Mouse (Mus musculus) left cerebral cortex, postnatal 25 days (tissue): ENCODE measurements around the gene Mrps18a. TPM values are rescaled to one million over a fixed set of nuclear protein-coding genes. Genes with fewer than 3 reads are reported as not detected.
A peak's percentile ranks its signal among the peaks of the same experiment; 100 is the strongest.

Experiments
- DNase-seq, 2 experiments: peaks; one replicate each; pipeline ENCODE4 v3.0.0; 2022; ENCODE audit warnings: low spot score in 2 of 2, mixed read lengths in 1 of 2
- intact Hi-C: fragments of 180-260 bp; cut with DNase I; formaldehyde crosslinking; loops from one replicate; pipeline ENCODE4 v1.15.1; 2025
- total RNA-seq, 2 experiments: library from RNA; stranded (reverse); gene quantifications; 2 replicates each; pipeline ENCODE4 v1.2.3; 2021

Gene Mrps18a
- total RNA-seq, 2 experiments from 2014 or later = 81.7 to 83.5 TPM

DNA sequence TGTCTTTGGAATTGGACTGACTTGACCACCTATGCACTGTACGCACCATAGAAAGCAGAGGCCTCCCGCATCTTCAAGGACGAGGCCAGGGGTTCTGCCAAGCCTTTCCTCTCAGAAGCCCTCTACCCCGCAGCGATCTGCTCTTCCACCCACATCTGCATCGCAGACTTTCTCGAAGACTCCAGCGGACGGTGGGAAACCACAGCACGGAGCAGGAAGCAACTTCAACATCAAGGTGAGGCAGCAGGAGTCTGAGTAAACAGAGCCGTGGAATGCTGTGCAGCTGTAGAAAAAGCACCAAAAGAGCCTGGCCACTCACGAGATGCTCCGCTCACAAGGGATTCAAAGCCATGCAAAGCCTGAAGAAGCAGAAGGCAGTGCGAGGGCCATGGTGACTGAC is 18.9 kb upstream of the Mrps18a start:
- intact Hi-C loops = loop anchor here (10.0 kb wide), 1 partner anchor 247 kb away; no protein-coding TSS in a partner anchor
- DNase-seq = no peak

DNA sequence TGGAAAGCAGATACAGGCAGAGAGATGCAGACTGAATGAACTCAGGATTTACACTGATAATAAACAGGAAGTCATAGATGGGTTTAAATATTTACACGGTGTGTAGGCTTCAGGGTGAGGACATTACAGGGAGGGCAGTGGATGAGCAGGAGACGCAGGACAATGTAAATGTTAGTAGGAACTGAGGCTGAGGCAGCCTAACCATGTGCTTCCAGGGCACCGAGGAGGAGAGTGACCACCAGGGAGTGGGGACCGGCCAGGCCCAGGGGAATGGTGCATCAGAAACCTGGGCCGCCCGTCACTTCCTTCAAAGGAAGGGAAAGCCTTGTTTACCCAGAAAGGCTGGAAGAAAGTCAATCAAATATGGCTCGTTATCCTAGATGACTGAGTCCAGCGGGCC is 12.3 kb upstream of the Mrps18a start:
- DNase-seq = no peak
- intact Hi-C loops = loop anchor here (10.0 kb wide), 1 partner anchor 254 kb away; no protein-coding TSS in a partner anchor

DNA sequence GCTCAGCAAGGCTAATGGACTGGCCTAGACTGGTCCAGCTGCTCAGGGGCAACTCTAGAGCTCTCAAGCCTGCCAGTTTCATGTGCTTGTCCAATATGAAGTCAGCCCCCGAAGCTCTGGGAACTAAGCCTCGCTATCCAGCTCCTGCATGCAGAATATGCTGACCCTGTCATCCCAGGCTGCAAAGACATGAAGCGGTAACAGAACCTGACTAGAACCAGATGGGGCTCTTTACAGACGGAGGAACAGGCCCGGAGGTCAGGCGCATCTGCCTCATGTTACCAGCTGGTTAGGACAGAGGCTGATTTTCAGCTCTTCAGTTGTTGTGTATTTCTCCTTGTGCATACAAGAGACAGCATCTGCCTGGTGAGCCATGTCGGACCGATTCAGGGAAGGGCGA is 8.9 kb upstream of the Mrps18a start:
- intact Hi-C loops = no loop called here
- DNase-seq = no peak

DNA sequence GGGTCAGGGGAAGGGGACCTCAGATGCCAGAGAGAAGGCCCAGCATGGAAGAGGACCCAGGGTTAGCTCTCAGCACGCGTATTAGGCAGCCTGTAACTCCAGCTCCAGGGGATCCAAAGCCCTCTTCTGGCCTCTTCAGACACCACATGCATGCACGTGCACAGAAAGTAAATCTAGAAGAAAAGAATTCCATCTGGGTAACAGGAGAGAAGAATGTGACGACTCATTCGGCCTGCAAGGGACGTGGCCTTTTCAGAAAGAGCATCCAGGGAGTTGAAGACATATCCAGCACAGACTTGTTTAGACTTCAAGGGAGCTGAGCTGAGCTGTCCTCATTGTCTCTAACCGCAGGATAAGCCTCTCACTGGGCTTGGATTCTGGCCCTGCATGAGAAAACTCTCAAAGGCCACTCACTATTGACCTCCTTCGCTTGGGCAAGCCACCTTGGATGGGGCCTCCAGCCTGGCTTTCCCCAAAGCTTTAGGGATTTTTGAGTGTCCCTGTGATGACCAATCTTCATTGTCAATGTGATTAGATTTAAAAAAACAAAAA is 8.1 kb upstream of the Mrps18a start:
- no peak for DNase-seq
- intact Hi-C loops = no loop called here

DNA sequence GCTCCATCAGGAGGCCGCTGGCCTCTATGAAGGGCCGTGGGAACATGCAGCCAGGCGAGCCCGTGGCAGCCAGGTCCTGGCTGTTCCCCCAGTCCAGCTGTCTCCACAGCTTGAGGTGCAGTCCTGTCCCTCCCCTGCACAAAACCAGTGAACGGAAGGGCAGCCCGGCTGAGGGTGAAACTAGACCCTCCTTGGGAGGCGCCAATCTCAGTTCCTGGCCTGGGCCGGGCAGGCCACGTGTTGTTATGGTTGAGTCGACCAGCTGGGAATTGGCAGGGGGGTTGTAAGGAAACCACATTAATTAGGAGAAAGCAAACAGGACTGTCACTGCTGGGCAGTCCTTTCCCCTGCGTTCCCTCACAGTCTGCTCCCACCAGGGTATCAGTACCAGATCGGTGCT is 6.3 kb upstream of the Mrps18a start:
- no peak for DNase-seq
- intact Hi-C loops = no loop called here

DNA sequence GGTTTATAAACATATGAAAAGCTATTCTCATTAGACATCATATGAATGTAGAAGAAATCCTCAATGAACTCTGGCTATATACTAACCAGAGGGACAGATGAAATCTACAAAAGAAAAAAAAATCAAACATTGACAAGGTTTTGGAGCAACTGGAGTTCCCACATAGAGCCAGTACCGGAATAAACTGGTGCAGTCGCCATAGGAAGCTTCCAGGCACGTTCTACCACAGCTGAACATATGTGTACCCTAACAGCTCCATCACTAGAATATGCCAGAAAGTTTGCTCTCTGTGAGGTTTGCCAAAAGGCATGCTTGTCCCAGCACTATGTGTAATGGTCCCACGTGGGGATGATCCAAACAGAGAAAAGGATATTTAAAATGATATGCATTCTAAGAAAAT is 2.5 kb upstream of the Mrps18a start:
- no peak for DNase-seq
- intact Hi-C loops = no loop called here

DNA sequence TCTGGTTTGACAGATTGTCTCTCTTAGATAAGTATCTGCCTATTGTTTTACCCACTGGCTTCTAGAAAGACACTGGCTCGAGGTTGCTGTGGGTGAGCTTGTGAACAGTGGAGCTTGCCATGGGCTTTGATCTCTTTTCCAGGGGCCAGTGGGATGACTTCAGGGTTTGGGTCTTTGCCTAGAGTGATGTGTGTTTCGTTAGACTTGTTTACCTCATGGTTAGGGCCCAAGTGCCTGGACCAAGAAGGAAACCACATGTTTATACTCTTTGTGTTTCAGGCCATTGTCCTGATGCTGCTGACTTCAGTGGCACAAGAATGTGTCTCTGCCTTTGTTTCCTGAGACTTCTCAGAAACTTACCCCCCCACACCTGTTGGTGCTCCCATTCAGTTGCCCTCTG is 4.7 kb downstream of the Mrps18a start:
- intact Hi-C loops = no loop called here
- no peak for DNase-seq

DNA sequence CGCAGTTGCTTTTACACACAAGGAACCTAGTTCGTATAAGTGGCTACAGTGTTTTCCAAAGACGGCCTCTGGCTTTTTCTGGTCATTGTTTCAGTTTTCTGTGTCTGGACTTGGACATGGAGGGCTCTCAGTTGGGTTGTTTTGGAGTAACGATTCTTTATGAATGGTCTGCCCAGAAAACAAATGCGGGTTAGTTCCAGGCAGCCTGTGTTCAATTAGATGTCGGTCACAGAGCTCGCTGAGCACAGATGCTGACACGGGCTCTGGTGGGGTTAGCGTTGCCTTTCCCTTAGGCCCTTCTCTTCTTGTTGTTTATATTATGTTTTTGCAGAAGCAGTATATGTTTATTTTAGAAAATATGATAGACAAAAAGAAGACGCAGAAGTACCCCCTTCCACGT is 5.4 kb downstream of the Mrps18a start:
- no peak for DNase-seq
- intact Hi-C loops = no loop called here

DNA sequence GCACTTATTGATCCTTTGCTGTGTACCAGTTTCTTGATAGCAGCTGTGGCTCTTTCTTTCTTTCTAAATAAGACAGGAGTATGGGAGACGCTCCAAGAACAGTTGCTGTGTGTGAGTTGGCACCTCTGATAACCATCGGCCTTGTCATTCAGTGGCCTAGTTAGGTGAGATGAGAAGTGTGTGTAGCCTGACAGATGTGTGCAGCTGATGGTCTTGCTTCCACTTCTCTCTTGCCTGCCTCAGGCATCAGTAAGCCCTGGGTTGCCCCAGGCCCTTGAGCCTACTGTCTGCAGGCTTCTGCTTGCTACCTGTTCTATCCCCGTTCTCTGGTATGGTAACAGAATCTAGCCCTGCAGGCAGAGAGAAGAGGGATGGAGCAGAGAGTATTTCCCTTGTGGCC is 6.1 kb downstream of the Mrps18a start:
- intact Hi-C loops = no loop called here
- no peak for DNase-seq

DNA sequence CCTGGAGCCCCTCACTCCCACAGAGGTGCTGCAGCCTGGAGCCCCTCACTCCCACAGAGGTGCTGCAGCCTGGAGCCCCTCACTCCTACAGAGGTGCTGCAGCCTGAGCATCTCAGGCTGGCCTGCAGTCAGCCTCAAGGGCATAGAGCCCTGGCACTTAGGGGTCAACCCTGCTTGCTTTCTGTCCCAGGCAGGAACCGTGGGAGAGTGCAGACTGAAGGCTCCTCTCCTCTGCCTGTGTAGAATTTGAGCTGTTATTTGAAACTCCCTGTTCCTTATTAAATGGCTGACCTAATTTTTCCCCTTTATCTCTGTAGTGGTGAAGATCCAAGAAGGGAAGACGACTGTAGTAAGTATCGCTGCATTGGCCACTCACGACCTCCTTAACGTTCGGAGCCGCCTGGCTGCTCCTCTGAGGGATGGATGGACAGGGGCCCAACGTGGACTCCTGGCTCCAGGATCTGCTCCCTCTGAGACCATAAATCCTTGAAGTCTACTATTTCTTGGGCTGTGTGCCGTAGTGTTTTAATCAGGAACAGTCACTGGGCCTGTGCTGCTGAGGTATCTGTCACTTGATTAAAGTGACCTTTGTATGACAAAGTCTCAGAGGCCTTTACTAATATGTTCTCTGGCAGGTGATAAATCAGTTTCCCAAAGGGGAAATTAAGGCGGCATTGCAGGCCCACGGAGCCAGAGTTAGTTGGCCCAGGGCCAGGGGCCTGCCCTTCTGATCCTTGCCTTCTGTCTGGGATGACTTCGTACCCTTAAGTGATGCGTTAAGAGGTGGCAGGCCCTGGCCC is 7.0 kb downstream of the Mrps18a start:
- no peak for DNase-seq
- intact Hi-C loops = no loop called here

DNA sequence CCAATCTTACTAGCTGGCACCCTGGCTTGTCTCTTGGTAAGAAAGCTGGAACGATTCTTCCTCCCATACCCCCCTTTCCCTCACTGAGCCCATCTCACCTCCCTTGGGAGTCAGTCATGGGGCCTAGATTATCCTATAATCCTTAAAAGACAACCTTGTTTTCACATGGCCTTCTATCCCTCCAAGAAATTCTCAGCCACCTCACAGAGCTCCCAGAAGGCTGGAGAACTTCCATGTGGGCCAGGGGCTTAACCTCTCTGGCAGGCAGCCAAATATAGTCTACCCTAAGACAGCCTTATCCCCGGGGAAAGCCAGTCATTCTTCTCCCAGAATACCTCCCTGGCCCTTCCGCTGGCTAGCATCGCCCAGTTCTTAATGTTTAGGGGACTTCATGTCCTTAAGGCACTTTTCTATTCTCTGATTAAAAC is 7.7 kb downstream of the Mrps18a start:
- intact Hi-C loops = no loop called here

DNA sequence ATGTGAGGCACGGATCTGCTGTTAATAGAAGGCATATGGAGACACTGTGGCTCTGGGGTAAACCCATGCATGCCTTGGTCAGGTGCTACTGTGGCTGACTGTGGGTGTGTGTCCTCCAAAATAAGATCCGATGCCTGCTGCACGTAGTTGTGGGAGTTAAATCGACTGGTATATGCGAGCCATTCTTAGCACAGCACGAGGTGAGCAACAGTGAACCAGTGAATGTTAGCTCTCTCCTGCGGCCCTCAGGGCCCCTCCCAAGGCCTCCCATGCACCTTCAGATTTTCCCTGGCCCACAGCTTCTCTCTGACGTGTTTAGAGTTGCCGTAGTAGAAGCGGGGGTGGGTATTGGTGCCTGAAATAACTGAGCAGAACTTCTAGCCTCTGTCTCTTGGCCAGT is 8.9 kb downstream of the Mrps18a start:
- intact Hi-C loops = no loop called here
- DNase-seq = peak; percentile 48 to 88

More for the DNA sequence above, 7.7 kb downstream of the Mrps18a start:
- no peak for DNase-seq

DNA sequence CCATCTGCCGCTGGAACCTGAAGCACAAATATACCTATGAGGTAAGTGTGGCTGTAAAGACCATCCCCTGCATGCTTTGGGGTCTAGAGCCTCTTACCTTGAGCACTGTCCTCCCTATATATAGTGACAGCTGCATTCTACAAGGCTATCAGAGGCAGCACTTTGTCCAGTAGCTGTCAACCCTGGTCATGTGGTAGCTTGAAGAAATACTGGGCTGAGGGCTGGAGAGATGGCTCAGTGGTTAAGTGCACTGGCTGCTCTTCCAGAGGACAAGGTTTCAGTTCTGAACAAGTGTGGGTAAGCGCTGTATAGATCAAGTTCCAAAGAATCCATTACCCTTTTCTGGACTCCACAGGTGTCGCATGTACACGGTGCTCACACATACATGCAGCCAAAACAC is 12.0 kb downstream of the Mrps18a start:
- intact Hi-C loops = no loop called here
- DNase-seq = no peak

DNA sequence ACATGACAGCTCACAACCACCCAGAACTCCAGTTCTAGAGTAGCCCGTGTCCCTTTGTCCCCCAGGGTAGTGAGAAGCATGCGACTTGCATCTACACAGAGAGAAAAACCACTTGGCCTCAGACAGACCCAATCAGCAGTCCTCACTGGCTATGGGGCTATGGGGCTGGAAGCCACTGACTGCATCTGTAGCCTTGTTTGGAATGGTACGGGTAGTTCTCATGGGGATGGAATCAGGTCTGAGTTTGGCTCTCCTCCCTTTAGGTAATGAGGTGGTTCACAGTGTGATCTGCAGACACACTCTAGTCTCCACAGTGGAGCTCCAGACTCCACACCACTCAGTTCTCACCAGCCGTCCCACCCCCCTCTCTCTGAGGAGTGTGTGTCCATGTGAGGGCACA is 12.5 kb downstream of the Mrps18a start:
- DNase-seq = no peak
- intact Hi-C loops = no loop called here

DNA sequence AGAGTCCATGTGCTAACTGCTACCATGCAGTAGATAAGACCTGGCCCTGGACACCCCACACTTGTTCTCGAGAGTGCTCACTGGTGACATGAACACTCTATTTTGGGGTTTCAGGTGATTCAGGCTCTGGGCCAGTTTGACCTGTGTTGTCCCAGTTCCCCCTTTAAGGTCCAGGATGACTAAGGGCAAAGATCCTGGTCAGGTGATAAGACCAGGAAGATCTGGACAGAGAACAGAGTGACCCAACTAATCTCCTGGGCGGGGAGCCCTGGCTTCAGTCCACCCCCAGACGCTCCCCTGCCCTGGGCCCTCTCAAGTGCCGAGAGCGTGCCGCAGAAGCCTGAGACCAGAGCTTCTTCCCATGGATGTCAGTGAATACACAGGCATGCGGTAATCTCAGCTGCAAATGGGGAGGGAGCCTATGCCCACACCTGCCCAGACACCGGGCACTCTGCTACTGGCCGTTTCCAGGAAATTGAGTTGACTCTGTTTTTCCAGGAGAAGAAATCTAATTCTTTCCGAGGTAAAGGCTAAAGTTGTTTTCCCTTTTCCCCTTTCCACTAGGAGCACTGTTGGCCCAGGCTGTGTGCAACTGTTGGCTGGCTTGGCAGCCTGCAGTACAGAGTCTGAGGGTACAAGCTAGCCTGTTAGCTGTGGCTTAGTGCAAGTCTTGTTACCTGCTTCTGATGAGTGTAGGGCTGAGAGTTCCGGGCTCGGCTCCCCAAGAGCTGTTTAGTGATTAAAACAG is 13.3 kb downstream of the Mrps18a start:
- intact Hi-C loops = no loop called here
- DNase-seq = no peak

DNA sequence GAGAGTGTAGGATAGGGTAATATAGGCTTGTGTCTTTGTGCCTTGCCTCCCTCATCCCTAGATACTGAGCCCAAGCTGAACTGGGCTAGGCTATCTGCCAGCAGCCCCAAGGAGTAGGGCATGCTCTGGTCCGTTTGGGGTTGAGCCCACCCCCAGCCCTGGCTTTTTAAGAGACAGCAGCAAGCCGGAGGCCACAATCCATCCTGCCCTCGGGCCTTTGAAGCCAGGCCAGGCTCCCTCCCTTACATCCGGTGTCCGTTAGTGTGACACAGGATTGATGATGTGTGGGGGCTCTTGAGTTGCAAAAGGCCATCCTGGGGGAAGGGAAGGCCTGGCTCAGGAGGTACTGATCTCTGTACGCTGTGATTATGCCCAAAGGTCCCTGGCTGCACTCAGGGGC is 15.8 kb downstream of the Mrps18a start:
- intact Hi-C loops = no loop called here
- no peak for DNase-seq

DNA sequence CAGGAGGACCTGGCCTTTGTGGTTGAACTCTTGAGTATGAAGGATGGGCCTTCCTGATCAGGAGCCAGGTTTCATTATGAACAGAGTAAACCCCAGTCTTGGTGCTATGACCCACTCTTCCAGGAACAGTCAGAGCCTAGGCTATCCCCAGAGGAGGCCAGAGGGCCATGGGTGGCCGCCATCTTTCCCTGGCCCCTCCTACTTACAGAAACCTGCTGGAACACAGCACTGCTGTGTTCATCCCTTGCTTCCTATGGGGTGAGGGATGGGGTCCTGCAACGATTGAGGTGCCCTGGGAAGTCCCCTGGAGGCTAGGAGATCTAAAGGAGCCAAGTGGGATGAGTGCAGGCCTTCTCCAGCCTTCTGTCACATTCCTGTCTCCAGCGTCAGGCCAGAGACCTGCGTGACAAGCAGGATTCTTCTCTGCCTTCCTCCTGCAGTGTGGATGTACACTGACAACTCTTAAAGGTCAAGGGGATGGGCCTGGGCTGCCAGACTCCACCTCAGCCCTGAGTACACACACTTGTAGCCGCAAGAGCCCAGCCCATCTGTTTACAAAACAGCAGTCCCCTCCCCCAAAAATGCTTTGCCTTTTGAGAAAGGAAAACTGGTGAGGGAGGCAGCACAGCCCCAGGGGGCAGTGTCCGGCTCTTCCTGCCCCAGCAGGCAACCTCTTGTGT is 17.2 kb downstream of the Mrps18a start:
- no peak for DNase-seq
- intact Hi-C loops = no loop called here

DNA sequence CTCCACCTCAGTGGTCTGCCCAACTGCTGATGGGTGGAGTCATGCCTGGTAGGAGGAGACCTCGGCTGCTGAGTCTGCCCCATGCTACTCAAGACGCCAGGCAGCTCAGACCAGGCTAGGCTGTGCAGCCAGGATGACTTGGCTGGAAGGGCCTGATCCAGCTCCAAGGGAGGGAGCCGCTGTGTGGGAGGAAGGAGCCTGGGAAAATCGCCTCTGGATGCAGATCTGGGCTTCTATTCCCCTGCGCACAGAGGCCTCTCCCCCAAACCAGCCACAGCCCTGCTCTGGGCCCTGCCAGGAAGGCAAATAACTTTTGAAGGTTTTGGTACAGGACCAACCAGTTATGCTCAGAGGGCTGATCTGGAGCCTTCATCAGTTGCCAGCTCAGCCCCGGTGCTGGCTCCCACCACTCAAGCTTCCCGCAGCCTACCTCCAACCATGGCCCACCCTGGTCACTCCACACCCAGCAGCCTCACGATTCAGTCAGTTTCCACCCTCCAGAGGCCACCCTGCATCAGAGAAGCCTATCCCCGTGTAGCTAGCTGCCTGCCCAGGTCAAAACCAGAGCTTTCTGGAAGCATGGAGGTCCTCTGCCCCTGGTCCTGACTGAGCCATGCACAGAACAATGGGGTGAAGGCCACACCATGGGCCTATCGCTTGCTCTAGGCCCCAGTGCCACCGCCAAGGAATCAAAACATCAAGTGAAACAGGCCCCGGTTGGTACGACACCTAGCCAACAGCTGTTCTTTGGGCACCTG is 19.1 kb downstream of the Mrps18a start:
- intact Hi-C loops = loop anchor here (5.0 kb wide), 1 partner anchor 98 kb away; the partner anchor contains the start of gene Vegfa
- DNase-seq = peak in 1 of 2 experiments; percentile 38

DNA sequence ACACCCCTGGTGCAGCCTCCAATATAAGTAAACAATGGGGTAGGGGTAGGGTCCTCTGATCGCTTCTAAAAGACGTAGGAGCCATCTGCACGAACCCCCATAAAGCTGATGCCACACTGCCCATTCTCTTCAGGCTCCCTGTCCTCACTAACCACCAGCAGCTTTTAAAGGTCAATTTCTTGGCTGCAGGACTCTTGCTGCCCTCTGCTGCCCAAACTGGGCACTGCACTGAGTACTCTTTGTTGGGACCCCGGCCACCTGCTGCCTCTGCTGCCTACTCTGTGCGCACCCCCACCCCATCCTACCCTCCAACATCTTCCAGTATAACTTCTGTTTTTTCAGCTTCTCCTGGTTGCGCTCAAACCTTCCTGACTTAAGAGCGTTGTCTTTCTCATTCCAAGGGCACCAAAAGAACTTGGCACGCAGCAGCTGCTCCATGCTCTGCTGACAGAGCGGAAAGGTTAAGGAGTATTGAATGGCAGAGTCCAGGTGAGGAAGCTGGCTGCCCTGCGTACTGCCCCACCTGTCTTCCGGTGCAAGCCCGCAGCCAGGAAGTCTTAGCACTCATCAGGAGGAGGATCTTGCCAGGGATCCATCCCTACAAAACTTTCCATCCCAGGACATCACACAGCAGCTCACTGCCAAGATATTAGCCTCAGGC is 21.4 kb downstream of the Mrps18a start:
- intact Hi-C loops = loop anchor here (1.0 to 5.0 kb wide), 2 partner anchors 100 to 401 kb away; partner anchors contain the start of gene Vegfa
- peak; percentile 66 to 70 for DNase-seq
